Mouse (Mus musculus): ENCODE measurements around the gene Srm. TPM values are rescaled to one million over a fixed set of nuclear protein-coding genes. Genes with fewer than 3 reads are reported as not detected.
A peak's percentile ranks its signal among the peaks of the same experiment; 100 is the strongest.

Gene Srm
- total and polyA plus RNA-seq, 3 experiments: 305 to 765 (median 332) TPM

- Histone ChIP-seq H3K36me3 (ENCODE audit: control insufficient read depth in 1 of 2, insufficient read depth in 2 of 2, low read length in 2 of 2) (peaks cover 7 to 16% of the 10 kb centered on the region in 2 experiments), H3K4me3 (ENCODE audit: control insufficient read depth in 1 of 2, insufficient read depth in 1 of 2, low read depth in 2 of 2, low read length in 2 of 2) (no peak overlapping the region), H3K79me2 (ENCODE audit: control insufficient read depth, insufficient read depth, low read length, poor library complexity) (no peaks in the 10 kb centered on the region), H3K27me3 (ENCODE audit: control insufficient read depth in 1 of 2, insufficient read depth in 2 of 2, low read length in 2 of 2) (no peaks in the 10 kb centered on the region), H3K4me1 (ENCODE audit: control insufficient read depth in 1 of 2, insufficient read depth in 2 of 2, low read length in 2 of 2) (no peaks in the 10 kb centered on the region), H3K9me3 (replicated peaks; ENCODE audit: insufficient read depth, low read length) (no peaks in the 10 kb centered on the region), H3K27ac (ENCODE audit: control insufficient read depth, low read depth, low read length) (no peak overlapping the region), H3K9ac (ENCODE audit: control insufficient read depth, low read depth, low read length, poor library complexity, severe bottlenecking) (no peak overlapping the region)
- no peak for DNase-seq (ENCODE audit: low read depth, low spot score)
- TF ChIP-seq BHLHE40 (IDR thresholded peaks at IDR 0.05; ENCODE audit: borderline replicate concordance, low read depth, low read length): no peak
- TF ChIP-seq MAFK (IDR thresholded peaks at IDR 0.05; ENCODE audit: borderline replicate concordance, low read depth, low read length): no peak
- 0 out of 2 replicates have a peak, but pooled peaks have one; percentile 19 for TF ChIP-seq NELFE (IDR thresholded peaks at IDR 0.05; ENCODE audit: low read depth, low read length)
- TF ChIP-seq GABPA (IDR thresholded peaks at IDR 0.05; ENCODE audit: low read depth, low read length): no peak
Observed at GRCm38 (mm10) chr4:148613738-148614137, 22.4 kb downstream of the Srm start.

- Histone ChIP-seq H3K27ac (ENCODE audit: control insufficient read depth, low read depth, low read length) (no peak overlapping the region), H3K9me3 (replicated peaks; ENCODE audit: insufficient read depth, low read length) (no peaks in the 10 kb centered on the region), H3K79me2 (ENCODE audit: control insufficient read depth, insufficient read depth, low read length, poor library complexity) (peaks cover 33% of the 10 kb centered on the region), H3K36me3 (ENCODE audit: control insufficient read depth in 1 of 2, insufficient read depth in 2 of 2, low read length in 2 of 2) (peaks cover 48 to 61% of the 10 kb centered on the region in 2 experiments), H3K4me1 (ENCODE audit: control insufficient read depth in 1 of 2, insufficient read depth in 2 of 2, low read length in 2 of 2) (peaks cover 1 to 18% of the 10 kb centered on the region in 2 experiments), H3K9ac (ENCODE audit: control insufficient read depth, low read depth, low read length, poor library complexity, severe bottlenecking) (no peak overlapping the region), H3K4me3 (ENCODE audit: control insufficient read depth in 1 of 2, insufficient read depth in 1 of 2, low read depth in 2 of 2, low read length in 2 of 2) (no peak overlapping the region), H3K27me3 (ENCODE audit: control insufficient read depth in 1 of 2, insufficient read depth in 2 of 2, low read length in 2 of 2) (no peaks in the 10 kb centered on the region)
- TF ChIP-seq KAT2A (conservative IDR thresholded peaks at IDR 0.05; ENCODE audit: low read depth, low read length) (no peak), POLR2A (IDR thresholded peaks at IDR 0.05; ENCODE audit: control insufficient read depth in 1 of 2, insufficient read depth in 1 of 2, low read depth in 1 of 2, low read length in 2 of 2, poor library complexity in 1 of 2) (0 out of 4 replicates have a peak, but pooled peaks of 1 of the 2 experiments have one; percentile 5), GATA1 (IDR thresholded peaks at IDR 0.05; ENCODE audit: low read depth, low read length) (no peak), E2F4 (IDR thresholded peaks at IDR 0.05; ENCODE audit: borderline replicate concordance, low read depth, low read length) (no peak), MXI1 (IDR thresholded peaks at IDR 0.05; ENCODE audit: low read depth, low read length) (no peak)
- no peak for DNase-seq (ENCODE audit: low read depth, low spot score)
Observed at GRCm38 (mm10) chr4:148619805-148620204, 28.5 kb downstream of the Srm start.

- H3K36me3 ChIP-seq (ENCODE audit: control insufficient read depth in 1 of 2, insufficient read depth in 2 of 2, low read length in 2 of 2): peaks cover 57 to 62% of the 10 kb centered on the region in 2 experiments
- no peak overlapping the region for H3K9ac ChIP-seq (ENCODE audit: control insufficient read depth, low read depth, low read length, poor library complexity, severe bottlenecking)
- H3K9me3 ChIP-seq (replicated peaks; ENCODE audit: insufficient read depth, low read length): no peaks in the 10 kb centered on the region
- peaks cover 2 to 23% of the 10 kb centered on the region in 2 experiments for H3K4me1 ChIP-seq (ENCODE audit: control insufficient read depth in 1 of 2, insufficient read depth in 2 of 2, low read length in 2 of 2)
- H3K4me3 ChIP-seq (ENCODE audit: control insufficient read depth in 1 of 2, insufficient read depth in 1 of 2, low read depth in 2 of 2, low read length in 2 of 2): no peak overlapping the region
- H3K27ac ChIP-seq (ENCODE audit: control insufficient read depth, low read depth, low read length): no peak overlapping the region
- no peak for DNase-seq (ENCODE audit: low read depth, low spot score)
- peaks cover 42% of the 10 kb centered on the region for H3K79me2 ChIP-seq (ENCODE audit: control insufficient read depth, insufficient read depth, low read length, poor library complexity)
- no peaks in the 10 kb centered on the region for H3K27me3 ChIP-seq (ENCODE audit: control insufficient read depth in 1 of 2, insufficient read depth in 2 of 2, low read length in 2 of 2)
- no peak for TF ChIP-seq ZMIZ1 (IDR thresholded peaks at IDR 0.05; ENCODE audit: low read depth, low read length)
- no peak for TF ChIP-seq POLR2AphosphoS5 (IDR thresholded peaks at IDR 0.05; ENCODE audit: borderline replicate concordance, low read depth, low read length)
- no peak for TF ChIP-seq POLR2AphosphoS2 (IDR thresholded peaks at IDR 0.05; ENCODE audit: low read length)
- no peak for TF ChIP-seq MXI1 (IDR thresholded peaks at IDR 0.05; ENCODE audit: low read depth, low read length)
- TF ChIP-seq EP300 (IDR thresholded peaks at IDR 0.05; ENCODE audit: low read depth in 1 of 2, low read length in 2 of 2): no peak
- no peak for TF ChIP-seq MEF2A (IDR thresholded peaks at IDR 0.05; ENCODE audit: extremely low read depth, insufficient replicate concordance, low read depth, low read length, poor library complexity, severe bottlenecking)
- no peak for TF ChIP-seq BHLHE40 (IDR thresholded peaks at IDR 0.05; ENCODE audit: borderline replicate concordance, low read depth, low read length)
- no peak for TF ChIP-seq TAL1 (IDR thresholded peaks at IDR 0.05; ENCODE audit: low read length)
- no peak for TF ChIP-seq ELF1 (IDR thresholded peaks at IDR 0.05; ENCODE audit: low read depth, low read length)
- TF ChIP-seq ETS1 (IDR thresholded peaks at IDR 0.05; ENCODE audit: low read depth, low read length): no peak
- TF ChIP-seq ZKSCAN1 (IDR thresholded peaks at IDR 0.05; ENCODE audit: low read depth, low read length): no peak
- no peak for TF ChIP-seq MAFK (IDR thresholded peaks at IDR 0.05; ENCODE audit: borderline replicate concordance, low read depth, low read length)
- no peak for TF ChIP-seq ZNF384 (IDR thresholded peaks at IDR 0.05; ENCODE audit: low read depth, low read length)
- no peak for TF ChIP-seq NRF1 (IDR thresholded peaks at IDR 0.05; ENCODE audit: insufficient read depth, low read depth, low read length, poor library complexity, severe bottlenecking)
- no peak for TF ChIP-seq JUND (IDR thresholded peaks at IDR 0.05; ENCODE audit: low read depth, low read length)
Observed at GRCm38 (mm10) chr4:148620718-148621117, 29.4 kb downstream of the Srm start.

Measured in MEL (cell line).